Mouse (Mus musculus): ENCODE results near the gene Kcna7. TPM values are rescaled to one million over a fixed set of nuclear protein-coding genes. Genes with fewer than 3 reads are reported as not detected.
A peak's percentile ranks its signal among the peaks of the same experiment; 100 is the strongest.
"Not testable (repeated sequence)": the region's sequence is repeated elsewhere in the genome, so short reads cannot be mapped to it uniquely, and the experiment has no call there.

Gene Kcna7
- polyA plus RNA-seq, 1 experiment from 2014 or later, result not detected

DNA sequence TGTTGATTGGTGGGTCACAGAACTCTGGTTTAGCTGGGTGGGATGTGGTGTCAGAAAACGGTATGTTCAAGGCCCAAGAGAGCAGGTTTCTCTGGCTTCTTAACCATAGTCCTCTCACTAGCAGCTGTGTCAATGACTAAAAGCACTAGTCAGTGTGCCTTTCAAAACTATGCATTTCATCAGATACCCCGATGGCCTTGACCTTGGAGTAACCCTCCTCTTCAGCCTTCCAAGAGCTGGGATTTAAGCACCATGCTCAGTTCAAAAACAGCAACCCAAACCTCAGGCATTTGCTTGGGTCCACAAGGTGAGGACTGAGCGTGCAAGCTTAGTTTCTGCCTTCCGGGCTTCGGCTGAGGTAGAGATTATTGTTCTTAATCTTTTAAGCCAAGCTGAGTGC is 33.1 kb upstream of the Kcna7 start:
- Histone ChIP-seq H3K4me2 (ENCODE audit: low read length) (no peak overlapping the region), H3K27me3 (ENCODE audit: control insufficient read depth, insufficient read depth, low read length) (peaks cover 16% of the 10 kb centered on the region), H3K27ac (replicated peaks; ENCODE audit: low read depth, low read length) (no peak overlapping the region), H3K9ac (replicated peaks; ENCODE audit: low read length) (no peak overlapping the region), H3K9me3 (ENCODE audit: control insufficient read depth, low read length) (no peaks in the 10 kb centered on the region), H3K36me3 (ENCODE audit: control insufficient read depth, insufficient read depth, low read length) (peaks cover 50% of the 10 kb centered on the region), H3K4me1 (ENCODE audit: control insufficient read depth, insufficient read depth, low read length) (peaks cover 19% of the 10 kb centered on the region), H3K4me3 (replicated peaks; ENCODE audit: low read depth, low read length) (no peak overlapping the region)
- DNase-seq (no peak), ATAC-seq (ENCODE audit: low FRiP score, low TSS enrichment) (no peak)
- WGBS, result 79% methylated on average over 5 of the region's 5 CpGs

DNA sequence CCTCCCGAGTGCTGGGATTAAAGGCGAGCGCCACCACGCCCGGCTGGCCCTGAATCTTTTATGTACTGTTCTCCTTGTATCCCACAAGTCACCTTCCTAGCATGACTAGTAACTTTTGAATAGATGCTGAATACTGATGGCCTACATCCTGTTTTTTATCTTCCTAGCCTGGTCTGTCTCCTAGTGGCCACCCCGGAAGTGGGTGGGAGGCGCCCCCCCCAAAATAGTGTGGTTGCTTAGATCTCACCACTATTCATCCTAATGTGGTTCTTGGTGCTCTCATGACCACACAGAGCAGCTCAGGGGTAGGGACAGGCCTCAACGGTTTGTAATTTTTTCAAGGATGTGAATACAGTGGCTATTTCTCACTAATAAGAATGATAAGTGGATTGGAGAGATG is 30.8 kb upstream of the Kcna7 start:
- Histone ChIP-seq H3K4me1 (ENCODE audit: control insufficient read depth, insufficient read depth, low read length) (peaks cover 10% of the 10 kb centered on the region; the same call in 1 of the 2 replicates), H3K4me2 (ENCODE audit: low read length) (no peak overlapping the region), H3K4me3 (replicated peaks; ENCODE audit: low read depth, low read length) (no peak overlapping the region), H3K9ac (replicated peaks; ENCODE audit: low read length) (no peak overlapping the region), H3K27me3 (ENCODE audit: control insufficient read depth, insufficient read depth, low read length) (peaks cover 5% of the 10 kb centered on the region; the same call in 1 of the 2 replicates), H3K9me3 (ENCODE audit: control insufficient read depth, low read length) (no peaks in the 10 kb centered on the region), H3K36me3 (ENCODE audit: control insufficient read depth, insufficient read depth, low read length) (peaks cover 72% of the 10 kb centered on the region), H3K27ac (replicated peaks; ENCODE audit: low read depth, low read length) (no peak overlapping the region)
- WGBS, result 93% methylated on average over 8 of the region's 8 CpGs
- no peak for ATAC-seq (ENCODE audit: low FRiP score, low TSS enrichment)
- DNase-seq, result no peak

DNA sequence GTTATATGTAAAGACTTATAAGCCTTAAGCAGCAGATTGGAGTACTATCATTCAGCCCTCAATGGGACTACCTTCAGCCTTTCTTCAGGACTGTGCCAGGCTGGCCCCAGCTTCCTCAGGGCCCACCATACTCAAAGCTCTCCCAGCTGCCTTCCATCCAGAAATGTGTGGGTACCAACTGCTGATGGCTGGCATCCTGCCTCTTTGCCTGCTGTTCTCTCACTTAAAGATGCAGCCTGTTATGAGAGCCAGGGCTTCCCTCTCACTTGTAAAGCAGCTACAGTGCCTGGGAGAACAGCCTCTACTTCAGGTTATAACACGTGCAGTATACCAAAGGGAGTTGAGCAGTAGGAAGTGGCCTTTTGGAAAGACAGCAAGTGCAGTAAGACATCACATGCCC is 29.4 kb upstream of the Kcna7 start:
- Histone ChIP-seq H3K4me3 (replicated peaks; ENCODE audit: low read depth, low read length) (no peak overlapping the region), H3K27me3 (ENCODE audit: control insufficient read depth, insufficient read depth, low read length) (no peaks in the 10 kb centered on the region), H3K27ac (replicated peaks; ENCODE audit: low read depth, low read length) (no peak overlapping the region), H3K9me3 (ENCODE audit: control insufficient read depth, low read length) (no peaks in the 10 kb centered on the region), H3K9ac (replicated peaks; ENCODE audit: low read length) (no peak overlapping the region), H3K4me1 (ENCODE audit: control insufficient read depth, insufficient read depth, low read length) (no peaks in the 10 kb centered on the region), H3K4me2 (ENCODE audit: low read length) (no peak overlapping the region), H3K36me3 (ENCODE audit: control insufficient read depth, insufficient read depth, low read length) (peaks cover 86% of the 10 kb centered on the region)
- DNase-seq (no peak), ATAC-seq (ENCODE audit: low FRiP score, low TSS enrichment) (no peak)
- WGBS, result 87% methylated on average over 1 of the region's 1 CpGs

DNA sequence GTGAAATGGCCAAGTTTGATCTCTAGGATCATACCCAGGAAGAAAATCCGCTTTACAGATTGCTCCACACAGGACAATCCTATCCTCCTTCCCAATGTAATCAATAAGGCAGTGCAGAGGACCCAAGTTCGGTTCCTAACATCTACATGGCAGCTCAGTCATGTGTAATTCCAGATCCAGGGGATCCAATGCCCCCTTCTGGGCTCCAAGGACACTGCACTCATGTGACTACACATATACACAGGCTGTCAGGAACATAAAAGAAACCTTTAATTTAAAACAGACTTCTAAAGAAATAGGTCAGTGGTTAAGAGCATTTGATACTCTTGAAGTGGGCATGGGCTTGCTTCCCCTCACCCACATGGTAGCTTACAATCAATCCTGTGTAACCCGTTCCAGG is 19.4 kb upstream of the Kcna7 start:
- Histone ChIP-seq H3K9ac (replicated peaks; ENCODE audit: low read length) (no peak overlapping the region), H3K4me2 (ENCODE audit: low read length) (no peak overlapping the region), H3K9me3 (ENCODE audit: control insufficient read depth, low read length) (no peaks in the 10 kb centered on the region), H3K27ac (replicated peaks; ENCODE audit: low read depth, low read length) (no peak overlapping the region), H3K4me1 (ENCODE audit: control insufficient read depth, insufficient read depth, low read length) (no peaks in the 10 kb centered on the region), H3K27me3 (ENCODE audit: control insufficient read depth, insufficient read depth, low read length) (no peaks in the 10 kb centered on the region), H3K36me3 (ENCODE audit: control insufficient read depth, insufficient read depth, low read length) (peaks cover 99% of the 10 kb centered on the region), H3K4me3 (replicated peaks; ENCODE audit: low read depth, low read length) (no peak overlapping the region)
- WGBS, result 94% methylated on average over 3 of the region's 3 CpGs
- no peak for DNase-seq
- ATAC-seq (ENCODE audit: low FRiP score, low TSS enrichment), result no peak

DNA sequence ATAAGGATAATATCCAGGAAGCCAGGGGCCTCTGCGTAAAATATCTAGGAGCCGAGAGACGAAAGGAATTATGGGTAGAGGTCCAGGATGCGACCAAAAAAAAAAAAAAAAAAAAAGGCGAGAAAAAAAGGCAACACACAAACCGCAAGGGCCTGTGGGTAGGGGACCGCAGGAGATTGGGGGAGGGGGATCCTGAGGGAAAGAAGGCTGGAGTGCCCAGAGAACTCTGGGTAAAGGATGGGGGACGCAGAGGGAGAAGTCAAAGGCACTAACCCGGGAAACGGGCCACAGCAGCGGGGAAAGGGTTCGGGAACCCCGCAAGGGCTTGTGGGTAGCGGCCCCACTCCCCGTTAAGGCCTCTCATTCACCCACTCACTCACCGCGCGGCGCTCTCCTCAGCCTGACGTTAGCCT is 10.3 kb upstream of the Kcna7 start:
- DNase-seq, result peak; percentile 88
- Histone ChIP-seq H3K9me3 (ENCODE audit: control insufficient read depth, low read length) (no peaks in the 10 kb centered on the region), H3K27ac (replicated peaks; ENCODE audit: low read depth, low read length) (peak overlapping the region; percentile 95), H3K4me2 (ENCODE audit: low read length) (peak overlapping the region; percentile 99), H3K4me3 (replicated peaks; ENCODE audit: low read depth, low read length) (peak overlapping the region; percentile 68), H3K9ac (replicated peaks; ENCODE audit: low read length) (peak overlapping the region; percentile 87), H3K4me1 (ENCODE audit: control insufficient read depth, insufficient read depth, low read length) (peaks cover 18% of the 10 kb centered on the region), H3K27me3 (ENCODE audit: control insufficient read depth, insufficient read depth, low read length) (no peaks in the 10 kb centered on the region), H3K36me3 (ENCODE audit: control insufficient read depth, insufficient read depth, low read length) (peaks cover 29% of the 10 kb centered on the region)
- WGBS, result 0% methylated on average over 20 of the region's 20 CpGs
- ATAC-seq (ENCODE audit: low FRiP score, low TSS enrichment), result peak; percentile 81

DNA sequence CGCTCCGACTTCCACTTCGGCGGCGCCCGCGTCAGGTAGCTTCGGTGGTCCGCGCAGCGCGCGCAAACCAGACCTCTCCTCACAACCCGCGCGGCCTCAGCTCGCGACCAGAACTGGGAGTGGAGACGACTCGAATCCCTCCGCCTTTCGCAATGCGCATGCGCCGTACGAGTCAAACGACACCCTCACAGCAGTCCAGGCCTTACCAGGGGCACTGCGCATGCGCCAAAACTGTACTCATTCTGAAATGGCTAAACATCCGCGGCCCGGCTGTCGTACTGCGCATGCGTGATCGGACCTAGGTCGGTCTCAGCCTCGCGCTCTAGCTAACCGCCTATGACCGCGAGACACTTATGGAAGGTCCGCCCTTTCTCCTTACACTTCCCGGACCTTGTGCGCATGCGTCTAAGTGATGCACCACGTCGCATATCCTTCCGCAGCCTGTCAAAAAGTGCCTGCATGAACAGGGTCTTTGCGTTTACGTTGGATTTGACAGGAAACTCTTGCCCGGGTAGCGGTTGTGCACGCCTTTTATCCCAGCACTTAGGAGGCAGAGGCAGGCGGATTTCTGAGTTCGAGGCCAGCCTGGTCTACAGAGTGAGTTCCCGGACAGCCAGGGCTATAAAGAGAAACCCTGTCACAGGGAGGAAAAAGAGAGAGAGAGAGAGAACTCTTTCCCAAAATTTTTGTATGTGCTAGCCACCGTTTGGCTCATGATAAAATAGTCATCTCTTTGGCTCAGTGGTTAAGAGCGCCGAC is 9.7 kb upstream of the Kcna7 start, which contains the start of gene Snrnp70:
Gene Snrnp70 (minus strand): TSS at position 165 of the 759 bp plus-strand sequence.
- DNase-seq (peak; percentile 100), ATAC-seq (ENCODE audit: low FRiP score, low TSS enrichment) (peak; percentile 96)
- under 1% methylated on average over 60 of the region's 60 CpGs for WGBS
- Histone ChIP-seq H3K36me3 (ENCODE audit: control insufficient read depth, insufficient read depth, low read length) (peaks cover 22% of the 10 kb centered on the region), H3K4me1 (ENCODE audit: control insufficient read depth, insufficient read depth, low read length) (peaks cover 18% of the 10 kb centered on the region), H3K4me3 (replicated peaks; ENCODE audit: low read depth, low read length) (peak within 1 kb of the TSS; percentile 68), H3K27me3 (ENCODE audit: control insufficient read depth, insufficient read depth, low read length) (no peaks in the 10 kb centered on the region), H3K4me2 (ENCODE audit: low read length) (peak within 1 kb of the TSS; percentile 99), H3K9me3 (ENCODE audit: control insufficient read depth, low read length) (no peaks in the 10 kb centered on the region), H3K9ac (replicated peaks; ENCODE audit: low read length) (peak within 1 kb of the TSS; percentile 87), H3K27ac (replicated peaks; ENCODE audit: low read depth, low read length) (peak within 1 kb of the TSS; percentile 95)

DNA sequence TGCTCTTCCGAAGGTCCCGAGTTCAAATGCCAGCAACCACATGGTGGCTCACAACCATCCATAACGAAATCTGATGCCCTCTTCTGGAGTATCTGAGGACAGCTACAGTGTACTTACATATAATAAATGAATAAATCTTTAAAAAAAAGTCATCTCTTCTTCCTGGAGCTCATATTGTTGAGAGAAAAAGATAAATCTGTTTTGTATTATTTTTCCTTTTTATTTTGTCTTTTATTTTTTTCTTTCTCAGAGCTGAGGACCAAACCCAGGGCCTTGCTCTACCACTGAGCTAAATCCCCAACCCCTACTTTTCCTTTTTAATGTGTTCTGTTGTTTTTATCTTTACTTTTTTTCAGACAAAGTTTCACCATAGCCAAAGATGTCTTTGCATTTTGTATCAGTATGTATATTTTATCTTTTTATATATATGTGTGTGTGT is 9.1 kb upstream of the Kcna7 start:
- not testable (repeated sequence) for H3K9me3 ChIP-seq (ENCODE audit: control insufficient read depth, low read length); H3K27me3 ChIP-seq (ENCODE audit: control insufficient read depth, insufficient read depth, low read length); DNase-seq
- Histone ChIP-seq H3K4me1 (ENCODE audit: control insufficient read depth, insufficient read depth, low read length) (peaks cover 18% of the 10 kb centered on the region), H3K27ac (replicated peaks; ENCODE audit: low read depth, low read length) (0 out of 2 replicates have a peak overlapping the region, but pooled peaks have one; percentile 69), H3K4me3 (replicated peaks; ENCODE audit: low read depth, low read length) (peak overlapping the region; percentile 68), H3K36me3 (ENCODE audit: control insufficient read depth, insufficient read depth, low read length) (peaks cover 17% of the 10 kb centered on the region), H3K9ac (replicated peaks; ENCODE audit: low read length) (peak overlapping the region; percentile 24; the same call in 1 of the 2 replicates), H3K4me2 (ENCODE audit: low read length) (peak overlapping the region; percentile 59)
- 5% methylated on average over 3 of the region's 3 CpGs for WGBS
- peak; percentile 7 for ATAC-seq (ENCODE audit: low FRiP score, low TSS enrichment)

DNA sequence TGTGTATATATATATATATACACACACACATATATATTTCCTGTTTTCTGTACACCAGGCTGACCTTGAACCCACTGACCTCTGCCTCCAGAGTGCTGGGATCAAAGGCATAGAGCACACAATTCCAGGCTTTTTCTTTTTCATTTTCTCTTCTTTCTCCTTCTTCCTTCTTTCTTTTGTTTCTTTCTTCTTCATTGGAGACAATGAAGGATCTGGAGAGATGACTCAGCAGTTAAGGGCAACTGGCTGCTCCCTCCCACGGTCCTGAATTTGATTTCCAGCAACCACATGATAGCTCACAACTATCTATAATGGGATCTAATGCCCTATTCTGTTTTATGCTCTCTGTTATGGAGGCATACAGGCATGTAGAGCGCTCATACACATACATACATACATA is 8.7 kb upstream of the Kcna7 start:
- no peaks in the 10 kb centered on the region for H3K27me3 ChIP-seq (ENCODE audit: control insufficient read depth, insufficient read depth, low read length)
- no peak for DNase-seq

More for the DNA sequence above, 8.7 kb upstream of the Kcna7 start:
- H3K27ac ChIP-seq (replicated peaks; ENCODE audit: low read depth, low read length), result no peak overlapping the region
- no peak overlapping the region for H3K4me2 ChIP-seq (ENCODE audit: low read length)
- peaks cover 18% of the 10 kb centered on the region for H3K4me1 ChIP-seq (ENCODE audit: control insufficient read depth, insufficient read depth, low read length)
- no peaks in the 10 kb centered on the region for H3K9me3 ChIP-seq (ENCODE audit: control insufficient read depth, low read length)
- no peak for ATAC-seq (ENCODE audit: low FRiP score, low TSS enrichment)
- no peak overlapping the region for H3K4me3 ChIP-seq (replicated peaks; ENCODE audit: low read depth, low read length)
- H3K36me3 ChIP-seq (ENCODE audit: control insufficient read depth, insufficient read depth, low read length), result peaks cover 13% of the 10 kb centered on the region
- WGBS, result 67% methylated on average over 2 of the region's 2 CpGs
- H3K9ac ChIP-seq (replicated peaks; ENCODE audit: low read length), result no peak overlapping the region

All from midbrain, embryonic 14.5 days (tissue).